Mouse (Mus musculus) embryonic facial prominence, embryonic 12.5 days (tissue): ENCODE results near the gene Gsto2. TPM values are rescaled to one million over a fixed set of nuclear protein-coding genes. Genes with fewer than 3 reads are reported as not detected.

Source experiments
- ATAC-seq: fragments of 200-750 bp; cut with Nextera tagmentation; 2 replicates; pipeline ENCODE4 v1.8.0; 2017; ENCODE audit not compliant: insufficient number of reproducible peaks, insufficient read depth, low FRiP score, low TSS enrichment
- H3K27ac ChIP-seq: fragments of 300-500 bp; sonication (generic); 2 replicates; pipeline ENCODE4 v1.5.1; 2016; ENCODE audit warnings: mild to moderate bottlenecking
- H3K27me3 ChIP-seq: fragments of 300-500 bp; sonication (generic); 2 replicates; pipeline ENCODE4 v1.6.1; 2016; ENCODE audit warnings: mild to moderate bottlenecking, moderate library complexity
- H3K36me3 ChIP-seq: fragments of 300-500 bp; sonication (generic); 2 replicates; pipeline ENCODE4 v1.6.1; 2016; ENCODE audit warnings: mild to moderate bottlenecking
- H3K4me1 ChIP-seq: fragments of 300-500 bp; sonication (generic); 2 replicates; pipeline ENCODE4 v1.6.1; 2016
- H3K4me2 ChIP-seq: fragments of 300-500 bp; sonication (generic); replicated peaks from 2 replicates; pipeline ENCODE4 v1.6.1; 2016; ENCODE audit warnings: mild to moderate bottlenecking, moderate library complexity
- H3K4me3 ChIP-seq: fragments of 300-500 bp; sonication (generic); 2 replicates; pipeline ENCODE4 v1.5.1; 2016; ENCODE audit warnings: mild to moderate bottlenecking
- H3K9ac ChIP-seq: fragments of 300-500 bp; sonication (generic); 2 replicates; pipeline ENCODE4 v1.6.1; 2016; ENCODE audit warnings: mild to moderate bottlenecking, moderate library complexity
- H3K9me3 ChIP-seq: fragments of 300-500 bp; sonication (generic); 2 replicates; pipeline ENCODE4 v1.6.1; 2016; ENCODE audit warnings: mild to moderate bottlenecking, moderate library complexity
- WGBS: fragments of 180-500 bp; shearing (Covaris S2); methylation state at CpG from one replicate; pipeline ENCODE4 v1.1.7; 2016; 5-methylcytosine and 5-hydroxymethylcytosine counted together
- polyA plus RNA-seq: library from polyadenylated mRNA; unstranded; fragments of >200 nt; fragmentation: Nextera tagmentation; extraction: Ambion mirVana; gene quantifications from 2 replicates; pipeline ENCODE4 v1.2.1, GENCODE M21; 2016

The Gsto2 gene
- polyA plus RNA-seq, 1 experiment from 2014 or later = 1.6 TPM

DNA sequence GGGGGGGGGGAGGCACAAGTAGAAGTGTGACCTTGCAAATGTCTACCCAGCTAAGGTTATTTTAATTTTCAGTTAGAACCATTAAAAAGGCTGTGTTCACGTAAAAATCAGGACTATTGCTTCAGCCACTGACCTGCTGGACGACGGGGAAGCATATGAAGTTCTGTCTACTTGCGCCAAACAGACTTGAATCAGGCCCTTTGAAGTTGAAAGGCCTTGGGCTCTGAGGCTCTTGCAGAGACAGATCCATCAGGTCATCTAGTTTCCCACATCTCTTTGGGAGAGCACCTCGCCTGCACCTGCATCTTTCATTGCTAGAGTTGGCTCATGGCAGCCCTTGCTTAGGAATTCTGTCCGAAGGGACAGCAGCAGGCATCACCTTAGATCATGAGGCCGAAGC, 48.0 kb downstream of the Gsto2 start:
- Histone ChIP-seq H3K27ac (no peak overlapping the region), H3K4me1 (peaks cover 44% of the 10 kb centered on the region), H3K4me3 (no peak overlapping the region), H3K27me3 (no peaks in the 10 kb centered on the region), H3K4me2 (no peak overlapping the region), H3K9me3 (no peaks in the 10 kb centered on the region), H3K9ac (no peak overlapping the region), H3K36me3 (peaks cover 8% of the 10 kb centered on the region; the same call in 1 of the 2 replicates)
- no peak for ATAC-seq
- WGBS = 85% methylated on average over 7 of the region's 7 CpGs

DNA sequence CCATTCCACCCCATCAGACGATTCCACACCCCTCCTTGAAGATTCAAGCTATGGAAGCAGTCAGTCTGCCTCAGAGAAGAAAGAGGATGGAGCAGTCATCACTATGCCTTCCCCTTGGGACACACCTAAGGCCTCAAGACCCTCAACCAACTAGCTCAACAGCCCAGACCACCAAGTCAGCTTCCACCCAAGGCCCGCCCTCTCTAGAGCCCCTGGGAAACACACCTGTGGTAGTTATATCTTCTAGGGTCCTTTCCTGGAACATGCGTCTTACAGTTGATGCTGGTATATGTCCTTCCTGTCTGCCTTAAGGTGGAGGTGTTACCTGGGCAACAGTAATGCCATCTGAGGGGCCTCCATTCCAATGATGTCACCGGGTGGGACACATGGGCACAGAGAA, 48.9 kb downstream of the Gsto2 start:
- Histone ChIP-seq H3K4me2 (no peak overlapping the region), H3K27me3 (no peaks in the 10 kb centered on the region), H3K9ac (no peak overlapping the region), H3K4me1 (peaks cover 35% of the 10 kb centered on the region), H3K27ac (no peak overlapping the region), H3K4me3 (no peak overlapping the region), H3K36me3 (peaks cover 8% of the 10 kb centered on the region; the same call in 1 of the 2 replicates), H3K9me3 (no peaks in the 10 kb centered on the region)
- WGBS = 89% methylated on average over 4 of the region's 4 CpGs
- ATAC-seq = no peak

GRCm38 (mm10) chr19:47915251-47915650, 49.9 kb downstream of the Gsto2 start:
- Histone ChIP-seq H3K27me3 (no peaks in the 10 kb centered on the region), H3K4me1 (peaks cover 30% of the 10 kb centered on the region), H3K36me3 (peaks cover 8% of the 10 kb centered on the region; the same call in 1 of the 2 replicates), H3K4me3 (no peak overlapping the region), H3K9ac (no peak overlapping the region), H3K27ac (no peak overlapping the region), H3K4me2 (no peak overlapping the region), H3K9me3 (no peaks in the 10 kb centered on the region)
- 83% methylated on average over 4 of the region's 4 CpGs for WGBS
- ATAC-seq = no peak

DNA sequence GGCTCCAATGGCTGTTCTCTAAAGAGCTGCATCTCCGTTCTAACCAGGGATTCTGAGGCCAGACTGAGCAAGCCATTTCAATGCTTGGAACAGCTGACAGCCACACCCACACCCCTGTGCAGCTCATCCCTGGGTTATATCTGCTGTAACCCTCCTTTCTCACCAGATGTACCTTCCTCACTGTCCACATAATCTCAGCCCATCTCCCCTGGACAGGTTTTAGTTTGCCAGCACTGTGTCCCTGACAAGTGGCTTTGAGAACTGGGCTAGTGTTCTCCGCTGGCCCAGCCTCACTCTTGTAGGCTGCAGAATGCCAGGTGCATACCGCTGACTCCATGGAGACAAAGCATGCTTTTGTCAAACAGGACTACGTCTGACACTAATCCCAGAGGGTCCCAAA, 52.1 kb downstream of the Gsto2 start:
- Histone ChIP-seq H3K9me3 (no peaks in the 10 kb centered on the region), H3K27me3 (no peaks in the 10 kb centered on the region), H3K4me1 (peaks cover 20% of the 10 kb centered on the region), H3K4me2 (peak overlapping the region; percentile 75), H3K36me3 (no peaks in the 10 kb centered on the region), H3K4me3 (peak overlapping the region; percentile 80), H3K9ac (peak overlapping the region; percentile 88; the same call in 1 of the 2 replicates), H3K27ac (no peak overlapping the region)
- ATAC-seq = no peak
- 28% methylated on average over 4 of the region's 4 CpGs for WGBS

DNA sequence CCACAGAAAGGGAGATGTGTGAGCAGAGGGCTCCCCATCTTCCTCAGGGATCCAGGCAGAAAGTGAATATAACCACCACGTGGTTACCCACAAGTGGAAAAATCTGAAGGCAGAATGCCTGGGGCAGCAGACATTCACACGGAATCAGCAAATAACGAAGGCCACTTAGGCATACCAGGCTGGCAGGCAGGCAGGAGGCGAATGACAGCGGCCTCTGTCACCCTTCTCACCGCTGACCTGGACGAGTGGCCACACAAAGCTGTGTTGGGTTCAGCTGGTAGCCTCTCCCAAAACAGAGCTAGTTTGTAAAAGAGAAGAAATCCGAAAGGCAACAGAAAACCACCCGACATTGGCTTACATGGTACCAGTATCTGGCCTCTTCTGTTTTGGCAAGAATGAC, 52.7 kb downstream of the Gsto2 start:
- H3K36me3 ChIP-seq = no peaks in the 10 kb centered on the region
- peak overlapping the region; percentile 80 for H3K4me3 ChIP-seq
- 17% methylated on average over 9 of the region's 9 CpGs for WGBS
- no peaks in the 10 kb centered on the region for H3K9me3 ChIP-seq
- H3K4me2 ChIP-seq = peak overlapping the region; percentile 75
- no peaks in the 10 kb centered on the region for H3K27me3 ChIP-seq
- peaks cover 20% of the 10 kb centered on the region for H3K4me1 ChIP-seq
- H3K9ac ChIP-seq = peak overlapping the region; percentile 88
- no peak for ATAC-seq
- no peak overlapping the region for H3K27ac ChIP-seq

DNA sequence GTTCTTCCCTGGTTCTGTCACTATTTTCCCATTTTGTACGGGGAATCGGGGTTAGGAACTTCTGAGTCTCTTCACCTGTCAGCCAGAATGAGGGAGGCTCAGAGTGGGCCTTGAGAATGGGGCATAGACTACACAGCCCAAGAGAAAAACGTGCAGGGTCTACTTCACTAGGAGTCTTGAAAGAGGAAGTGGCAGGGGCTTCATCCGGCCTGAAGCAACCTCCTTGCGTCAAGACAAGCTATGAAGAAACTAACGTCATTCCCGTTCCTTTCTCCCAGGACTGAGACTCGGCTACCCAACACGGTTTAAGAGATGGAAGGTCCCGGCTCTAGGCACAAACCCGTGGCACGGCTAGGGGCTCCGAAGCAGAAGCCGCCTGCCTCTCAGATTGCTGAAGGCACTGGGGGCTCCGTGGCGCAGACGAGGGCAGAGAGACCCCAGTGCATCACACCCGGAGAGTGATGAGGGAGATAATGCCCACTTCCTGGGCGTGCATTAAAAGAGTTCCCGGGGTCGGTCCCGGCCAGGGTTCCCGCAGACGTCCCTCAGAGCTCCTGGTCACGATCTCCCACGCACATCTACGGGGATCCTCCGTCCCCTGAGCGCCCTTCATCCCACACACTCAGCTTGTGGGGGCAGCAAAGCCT, 53.2 kb downstream of the Gsto2 start:
- peak overlapping the region; percentile 93 for H3K27ac ChIP-seq
- peak overlapping the region; percentile 80 for H3K4me3 ChIP-seq
- H3K9ac ChIP-seq = peak overlapping the region; percentile 88
- no peaks in the 10 kb centered on the region for H3K27me3 ChIP-seq
- H3K9me3 ChIP-seq = no peaks in the 10 kb centered on the region
- peak; percentile 12; the same call in 1 of the 2 replicates for ATAC-seq
- H3K4me1 ChIP-seq = peaks cover 20% of the 10 kb centered on the region
- 1% methylated on average over 29 of the region's 29 CpGs for WGBS
- no peaks in the 10 kb centered on the region for H3K36me3 ChIP-seq
- peak overlapping the region; percentile 75 for H3K4me2 ChIP-seq

DNA sequence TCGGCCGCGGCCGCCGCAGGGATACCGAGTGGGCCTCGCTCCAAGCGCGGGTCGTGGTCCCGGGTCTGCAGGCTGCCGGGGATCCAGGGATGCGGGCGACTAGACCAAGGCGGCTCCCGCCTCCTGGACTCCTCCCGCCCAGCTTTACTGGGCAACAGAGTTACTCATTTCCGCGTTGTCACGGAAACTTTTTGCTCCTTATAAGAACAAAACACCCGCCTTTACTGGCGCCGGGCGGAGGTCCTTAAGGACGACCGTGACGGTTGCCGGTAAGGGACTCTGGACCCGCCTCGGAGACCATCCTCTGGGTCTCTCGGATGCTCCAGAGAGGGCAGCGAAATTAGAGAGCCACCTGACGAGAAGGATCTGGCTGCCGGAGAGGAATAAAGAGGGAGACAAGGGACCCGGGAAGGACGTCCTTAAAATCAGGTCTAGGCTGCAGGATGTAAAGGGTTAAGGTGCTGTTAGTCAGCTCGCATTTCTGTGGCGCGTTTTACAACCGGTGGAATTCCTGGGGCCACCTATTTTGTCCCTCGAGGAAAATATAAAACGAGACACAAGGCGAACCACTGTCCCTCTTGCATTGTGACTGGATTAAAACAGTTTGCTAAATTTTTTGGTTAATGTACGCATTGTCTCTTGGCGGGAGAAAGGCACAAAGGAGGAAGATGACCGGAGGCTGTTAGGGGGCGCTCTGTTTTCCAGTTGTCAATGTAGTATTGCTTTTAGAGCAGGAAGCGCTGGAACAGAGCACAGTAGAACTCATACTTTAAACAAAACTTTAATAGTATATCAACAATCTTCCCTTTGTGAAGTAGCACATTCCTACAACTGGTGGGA, 54.0 kb downstream of the Gsto2 start, which contains the start of the genes Cfap43 and Itprip:
Gene Cfap43, minus strand, starts transcription at position 162 of the 840 bp plus-strand sequence.
Gene Itprip, minus strand, starts transcription at position 174 of the 840 bp plus-strand sequence.
- peak; percentile 77 for ATAC-seq
- Histone ChIP-seq H3K9ac (peak within 1 kb of the TSS; percentile 88), H3K36me3 (no peaks in the 10 kb centered on the region), H3K4me3 (peak within 1 kb of the TSS; percentile 80), H3K4me2 (peak within 1 kb of the TSS; percentile 75), H3K27me3 (no peaks in the 10 kb centered on the region), H3K27ac (peak within 1 kb of the TSS; percentile 93), H3K4me1 (peaks cover 20% of the 10 kb centered on the region), H3K9me3 (no peaks in the 10 kb centered on the region)
- under 1% methylated on average over 48 of the region's 48 CpGs for WGBS

DNA sequence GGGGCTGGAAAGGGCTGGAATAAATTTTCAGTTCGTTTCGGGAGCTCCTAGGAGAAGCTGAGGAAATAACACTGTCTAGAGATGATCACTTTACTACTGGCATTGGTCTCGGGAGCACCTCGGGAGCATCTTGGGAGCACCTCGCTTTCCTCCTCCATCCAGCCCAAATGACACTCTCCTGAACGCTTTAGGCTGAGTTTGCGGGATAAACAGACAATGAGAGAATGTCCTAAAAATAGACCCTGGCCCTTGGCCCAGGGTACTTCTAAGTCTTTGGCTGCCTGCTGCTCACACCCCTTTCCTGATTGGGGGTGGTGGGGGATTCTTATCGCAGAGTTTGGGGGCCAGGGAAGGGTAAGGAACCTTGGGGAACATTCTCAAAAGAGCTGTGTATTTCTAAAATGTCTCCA, 54.6 kb downstream of the Gsto2 start:
- H3K36me3 ChIP-seq = no peaks in the 10 kb centered on the region

GRCm38 (mm10) chr19:47925819-47926218, 60.5 kb downstream of the Gsto2 start:
- no peak overlapping the region for H3K4me3 ChIP-seq
- no peaks in the 10 kb centered on the region for H3K9me3 ChIP-seq
- H3K4me1 ChIP-seq = no peaks in the 10 kb centered on the region
- ATAC-seq = no peak
- H3K27ac ChIP-seq = no peak overlapping the region
- no peak overlapping the region for H3K4me2 ChIP-seq
- 72% methylated on average over 7 of the region's 7 CpGs for WGBS
- H3K27me3 ChIP-seq = no peaks in the 10 kb centered on the region
- no peaks in the 10 kb centered on the region for H3K36me3 ChIP-seq
- H3K9ac ChIP-seq = no peak overlapping the region

More for the DNA sequence above, 54.6 kb downstream of the Gsto2 start:
- peaks cover 20% of the 10 kb centered on the region for H3K4me1 ChIP-seq
- H3K4me3 ChIP-seq = peak overlapping the region; percentile 80
- no peak for ATAC-seq
- peak overlapping the region; percentile 93 for H3K27ac ChIP-seq
- WGBS = 6% methylated on average over 8 of the region's 8 CpGs
- H3K9ac ChIP-seq = peak overlapping the region; percentile 88; the same call in 1 of the 2 replicates
- H3K4me2 ChIP-seq = peak overlapping the region; percentile 75
- no peaks in the 10 kb centered on the region for H3K9me3 ChIP-seq
- H3K27me3 ChIP-seq = no peaks in the 10 kb centered on the region

GRCm38 (mm10) chr19:47927032-47927431, 61.7 kb downstream of the Gsto2 start:
- H3K9ac ChIP-seq = no peak overlapping the region
- H3K9me3 ChIP-seq = no peaks in the 10 kb centered on the region
- H3K4me2 ChIP-seq = no peak overlapping the region
- H3K27ac ChIP-seq = no peak overlapping the region
- no peak overlapping the region for H3K4me3 ChIP-seq
- no peaks in the 10 kb centered on the region for H3K27me3 ChIP-seq
- no peaks in the 10 kb centered on the region for H3K36me3 ChIP-seq
- H3K4me1 ChIP-seq = no peaks in the 10 kb centered on the region
- no peak for ATAC-seq
- 87% methylated on average over 2 of the region's 2 CpGs for WGBS

DNA sequence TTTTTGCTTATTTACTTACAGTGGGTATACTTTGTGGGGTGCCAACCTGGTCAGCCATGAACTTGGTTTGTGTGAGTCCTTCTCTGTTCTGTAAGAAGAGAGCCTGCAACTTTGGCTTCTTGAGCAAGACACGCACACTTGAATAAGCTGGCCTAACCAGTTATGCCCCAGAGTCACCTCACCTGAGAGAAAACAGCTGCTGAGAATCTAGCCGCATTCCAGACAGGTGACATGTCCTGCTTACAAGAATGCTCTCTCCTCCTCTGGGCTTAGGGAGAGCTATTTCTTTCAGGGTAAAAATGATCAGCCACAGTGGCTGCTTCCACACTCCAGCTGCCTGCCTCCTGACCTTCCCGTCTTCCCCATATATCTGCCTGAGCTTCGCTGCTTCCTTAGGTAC, 63.7 kb downstream of the Gsto2 start:
- no peak overlapping the region for H3K27ac ChIP-seq
- no peak for ATAC-seq
- no peak overlapping the region for H3K4me3 ChIP-seq
- H3K9me3 ChIP-seq = no peaks in the 10 kb centered on the region
- H3K4me1 ChIP-seq = no peaks in the 10 kb centered on the region
- no peak overlapping the region for H3K4me2 ChIP-seq
- no peak overlapping the region for H3K9ac ChIP-seq
- H3K36me3 ChIP-seq = no peaks in the 10 kb centered on the region
- 66% methylated on average over 4 of the region's 4 CpGs for WGBS
- no peaks in the 10 kb centered on the region for H3K27me3 ChIP-seq
